Mouse (Mus musculus): ENCODE data around the gene Ocln.

DNA sequence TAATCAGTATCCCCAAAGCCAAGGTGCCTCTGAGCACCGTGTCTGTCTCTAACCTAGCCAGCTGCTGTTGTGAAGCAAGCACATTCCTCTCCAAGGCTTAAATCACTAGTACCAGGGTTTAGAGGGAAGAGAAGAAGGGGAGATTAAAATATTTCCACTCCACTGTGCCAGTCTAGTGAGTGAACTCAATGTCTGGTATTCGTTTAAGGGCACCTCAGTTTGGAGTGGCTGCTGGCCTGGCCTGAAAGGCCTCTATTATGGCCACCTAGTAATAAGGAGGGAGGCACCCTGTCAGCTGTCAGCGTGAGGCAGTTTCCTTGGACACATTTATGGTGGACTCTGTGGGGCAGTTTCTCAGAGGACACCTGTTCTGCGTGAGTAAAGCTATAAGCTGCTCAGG, 4.5 kb upstream of the Ocln start:
- TF ChIP-seq TCF12 (IDR thresholded peaks at IDR 0.05; ENCODE audit: insufficient read depth, poor library complexity, severe bottlenecking) (no peak), POLR2A (IDR thresholded peaks at IDR 0.05; ENCODE audit: insufficient read length, low read depth) (no peak), MAX (IDR thresholded peaks at IDR 0.05; ENCODE audit: low read depth) (no peak)

Measured in myocyte (in vitro differentiated cells).